Mouse (Mus musculus): ENCODE results near the gene Lbp.

Lbp gene

DNA sequence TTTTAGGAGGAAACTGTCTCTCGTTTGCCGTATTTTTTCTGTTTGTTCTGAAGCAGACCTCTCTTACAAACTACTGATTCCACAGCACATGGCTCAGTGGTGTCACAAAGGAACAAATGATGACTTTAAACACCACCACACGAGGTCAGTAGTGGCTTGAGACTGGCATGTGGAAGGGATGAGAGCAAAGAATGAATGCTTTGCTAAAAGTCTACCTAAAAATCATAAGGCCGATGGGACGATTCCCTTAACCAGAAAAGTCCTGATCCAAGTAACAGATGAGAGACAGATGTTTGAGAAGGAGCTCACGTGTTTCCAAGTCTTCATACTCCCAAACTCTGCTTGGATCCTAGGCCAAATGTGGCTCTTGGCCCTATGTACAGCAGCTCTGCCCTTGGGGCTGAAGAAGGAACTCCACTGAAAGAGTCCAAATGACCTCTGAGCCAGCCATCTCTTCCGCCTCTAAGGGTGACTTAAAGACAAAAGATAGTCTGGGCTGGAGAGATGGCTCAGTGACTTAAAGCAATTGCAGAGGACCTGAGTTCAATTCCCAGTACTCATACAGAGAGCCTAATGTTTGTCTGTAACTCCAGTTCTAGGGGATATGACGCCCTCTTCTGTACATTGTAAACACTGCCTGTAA lies 55.5 kb downstream of the Lbp start:
- DNase-seq (ENCODE audit: low spot score in 2 of 2), result no peak

DNA sequence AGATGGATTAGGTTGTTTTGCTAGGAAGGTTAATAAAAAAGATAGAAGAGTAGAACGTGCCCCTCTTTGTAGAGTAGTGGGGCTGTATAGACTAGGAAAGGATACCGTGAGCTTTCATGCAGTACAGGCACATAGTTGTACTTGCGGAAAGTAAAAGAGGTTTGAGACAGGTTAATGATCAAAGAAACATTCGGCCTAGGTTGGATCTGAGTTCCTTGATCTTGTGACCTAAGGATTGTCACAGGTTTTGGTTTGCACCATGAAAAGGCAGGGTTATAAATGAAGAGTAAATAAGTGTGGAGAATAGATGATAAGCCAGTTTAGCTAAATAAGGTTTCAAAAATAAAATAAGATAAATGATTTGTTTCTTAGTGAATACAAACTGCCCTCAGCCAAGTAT lies 57.9 kb downstream of the Lbp start:
- DNase-seq (ENCODE audit: low spot score in 2 of 2), result no peak

DNA sequence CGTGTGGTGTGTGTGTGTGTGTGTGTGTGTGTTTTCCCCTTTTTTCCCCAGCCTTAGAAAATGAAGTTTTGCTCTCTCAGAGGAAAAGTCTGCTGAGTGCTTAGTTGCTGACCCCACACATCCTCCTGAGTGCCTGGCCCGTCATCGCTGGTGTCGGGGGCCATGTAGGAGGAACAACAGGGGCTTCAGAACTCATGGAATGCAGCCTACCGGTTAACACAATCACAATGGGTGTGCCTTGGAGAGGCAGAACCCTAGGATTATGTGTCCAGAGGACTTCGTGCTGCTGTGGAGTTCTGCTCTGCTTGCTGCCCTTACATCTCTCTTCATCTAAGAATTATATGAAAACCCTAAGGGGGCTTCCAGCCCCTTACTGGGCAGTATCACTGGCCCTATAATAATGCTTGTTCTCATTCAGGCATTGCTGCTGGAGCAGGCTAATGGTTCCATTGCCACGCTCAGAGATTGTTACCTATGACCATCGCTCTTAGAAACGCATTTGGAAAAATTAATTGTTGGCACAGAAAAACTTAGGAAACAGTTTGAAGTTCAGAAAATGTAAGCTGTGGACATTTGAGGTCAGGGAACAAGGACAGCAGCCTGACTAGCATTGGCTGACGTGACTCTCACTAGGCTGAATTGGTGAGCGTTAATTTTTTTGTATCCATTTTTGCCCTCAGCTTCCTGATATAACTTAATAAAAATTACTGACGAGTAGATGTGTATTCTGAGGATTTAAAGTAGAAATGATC lies 59.0 kb downstream of the Lbp start:
- DNase-seq (ENCODE audit: low spot score in 2 of 2), result no peak

DNA sequence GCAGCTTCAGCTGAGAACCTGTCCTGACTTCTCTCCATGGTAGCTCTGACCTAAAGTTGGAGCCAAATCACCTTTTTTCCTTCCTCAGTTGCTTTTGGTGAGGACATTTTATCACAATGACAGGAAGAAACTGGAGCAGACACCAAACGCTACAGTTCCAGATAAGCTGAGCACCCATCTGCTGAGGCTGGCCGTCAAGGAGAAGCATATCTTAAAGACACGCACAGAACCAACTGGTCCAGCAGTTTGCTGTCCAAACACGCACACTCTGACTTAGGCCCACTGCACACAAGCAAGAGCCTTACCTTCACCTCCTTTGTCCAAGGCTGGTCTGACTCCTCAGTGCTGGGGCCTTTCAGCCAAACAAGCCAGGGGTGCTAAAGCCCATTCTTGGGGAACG lies 61.4 kb downstream of the Lbp start:
- no peak for DNase-seq (ENCODE audit: low spot score in 2 of 2)

DNA sequence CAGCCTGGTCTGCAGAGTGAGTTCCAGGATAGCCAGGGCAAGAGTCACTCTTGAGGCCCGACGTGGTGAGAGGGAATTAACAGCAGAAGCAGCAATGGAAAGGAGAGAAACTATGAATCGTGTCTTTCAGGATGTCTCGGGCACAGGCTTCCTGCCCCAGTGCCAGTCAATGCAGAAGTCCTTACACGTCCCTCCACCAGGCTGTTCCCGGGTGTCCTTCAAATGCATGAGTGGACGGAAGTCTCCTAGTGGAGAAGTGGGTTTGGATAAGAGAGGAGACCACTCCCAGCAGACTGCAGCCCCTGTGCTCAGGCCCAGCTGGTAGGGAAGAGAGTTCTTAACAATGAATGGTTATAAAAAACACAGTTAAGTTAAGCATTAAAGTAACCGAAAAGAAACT lies 62.0 kb downstream of the Lbp start:
- DNase-seq (ENCODE audit: low spot score in 2 of 2), result no peak

DNA sequence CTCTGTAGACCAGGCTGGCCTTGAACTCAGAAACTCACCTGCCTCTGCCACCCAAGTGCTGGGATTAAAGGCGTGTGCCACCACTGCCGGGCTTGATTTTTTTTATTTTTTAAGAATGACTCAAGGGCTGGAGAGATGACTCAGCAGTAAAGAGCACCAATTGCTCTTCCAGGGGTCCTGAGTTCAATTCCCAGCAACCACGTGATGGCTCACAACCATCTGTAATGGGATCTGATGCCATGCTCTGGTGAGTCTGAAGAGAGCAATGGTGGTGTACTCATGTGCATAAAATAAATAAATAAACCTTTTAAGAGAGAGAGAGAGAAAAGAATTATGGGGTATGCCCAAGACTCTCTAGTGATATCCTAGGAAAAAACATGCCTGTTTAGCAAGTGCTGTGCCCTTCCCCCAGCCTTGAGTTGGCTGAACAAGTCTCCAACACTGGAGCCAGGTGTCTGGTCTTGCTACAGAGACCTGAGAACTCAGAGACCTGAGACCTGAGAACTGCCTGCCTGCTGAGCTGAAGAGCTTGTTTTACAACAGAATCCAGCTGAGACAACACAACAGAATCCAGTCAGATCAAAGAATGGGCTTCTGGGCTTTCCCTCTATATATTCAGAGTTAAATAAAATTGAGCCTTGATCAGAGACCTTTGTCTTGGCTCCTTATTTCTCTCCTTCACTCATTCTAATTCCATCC lies 63.3 kb downstream of the Lbp start:
- no peak for DNase-seq (ENCODE audit: low spot score in 2 of 2)

DNA sequence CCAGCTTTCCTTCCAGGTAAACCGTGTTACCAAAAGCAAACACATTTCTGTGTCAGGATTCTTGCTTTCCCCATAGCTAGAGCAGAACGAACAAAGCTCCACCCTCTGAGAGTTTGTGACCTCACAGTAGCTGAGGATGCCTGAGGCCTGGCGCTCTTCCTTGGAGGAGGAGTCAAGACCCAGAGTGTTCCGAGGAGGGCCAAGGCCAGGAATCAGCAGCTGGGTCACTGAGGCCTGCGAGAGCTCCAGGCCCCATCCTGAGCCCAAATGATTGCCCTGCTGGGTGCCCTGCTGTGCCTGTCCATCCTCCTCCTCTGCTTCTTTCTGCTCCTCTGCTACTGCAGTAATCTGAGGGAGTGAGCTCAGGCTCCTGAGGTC lies 63.9 kb downstream of the Lbp start:
- DNase-seq (ENCODE audit: low spot score in 2 of 2), result no peak

DNA sequence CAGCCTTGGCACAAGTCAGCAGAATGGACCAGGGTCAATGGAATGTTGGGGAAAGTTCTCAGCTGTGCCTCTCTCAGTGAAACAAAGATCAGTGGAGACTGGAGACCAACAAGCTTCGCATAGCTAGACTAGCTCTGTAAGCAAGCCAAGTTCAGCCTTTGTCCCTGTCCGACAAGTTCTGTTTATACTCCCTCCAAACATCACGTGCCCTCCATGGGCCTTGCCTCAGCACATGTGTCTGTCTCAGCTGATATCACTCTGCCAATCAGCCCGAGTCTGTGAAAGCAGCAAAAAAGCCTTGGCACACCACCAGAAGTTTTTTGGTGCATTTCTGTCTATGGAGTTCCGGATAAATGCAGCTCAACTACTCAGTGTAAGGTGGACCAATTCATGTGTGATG lies 66.8 kb downstream of the Lbp start:
- no peak for DNase-seq (ENCODE audit: low spot score in 2 of 2)

DNA sequence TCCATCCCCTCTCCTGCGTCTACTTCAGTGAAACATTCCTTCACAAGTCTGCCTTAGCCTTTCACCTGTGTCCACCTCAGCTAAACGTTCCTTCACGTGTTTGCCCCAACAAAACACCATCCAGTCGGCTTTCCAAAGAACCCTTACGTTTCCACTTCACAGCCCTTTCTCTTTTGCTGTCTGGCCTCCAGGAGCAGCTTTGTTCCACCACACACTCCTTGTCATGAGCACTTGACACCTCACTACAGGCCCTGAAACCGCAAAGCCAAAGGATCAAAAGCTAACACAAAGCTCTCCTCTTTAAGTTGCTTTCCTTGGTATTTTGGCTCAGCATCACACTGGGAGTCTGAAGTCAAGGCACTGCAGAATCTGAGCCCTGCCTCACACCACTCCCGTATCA lies 67.2 kb downstream of the Lbp start:
- no peak for DNase-seq (ENCODE audit: low spot score in 2 of 2)

DNA sequence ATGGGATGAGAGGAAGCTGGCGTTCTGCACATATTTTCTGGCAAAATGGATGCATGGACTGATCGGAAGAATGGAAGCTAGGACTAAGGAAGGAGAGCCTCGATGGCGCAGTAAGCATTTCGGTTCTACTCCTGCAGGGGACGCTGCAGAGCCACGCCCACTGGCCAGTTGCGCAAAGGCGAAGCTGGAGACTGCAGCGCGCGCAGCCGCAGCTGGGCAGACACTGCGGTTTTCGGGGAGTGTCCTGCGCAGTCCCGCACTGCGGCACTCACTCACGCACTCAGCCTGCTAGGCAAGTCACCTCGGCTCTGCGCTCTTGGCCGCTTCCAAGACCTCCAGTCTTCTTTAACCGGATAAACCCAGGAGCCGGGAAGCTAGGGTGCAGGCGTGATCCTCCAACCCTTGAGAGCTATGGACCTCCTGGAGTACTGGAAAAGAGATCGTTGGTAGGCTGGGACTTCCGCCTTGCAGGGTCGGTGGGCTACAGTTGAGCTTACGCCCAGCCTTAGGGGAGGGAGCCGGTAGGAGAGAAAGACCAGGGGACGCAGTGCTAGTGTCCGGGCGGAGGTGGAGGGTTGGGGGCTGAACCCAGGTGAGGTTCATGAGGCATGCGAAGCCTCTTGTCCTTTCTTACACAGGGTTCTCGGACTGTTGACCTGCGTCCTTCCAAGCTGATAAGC lies 69.3 kb downstream of the Lbp start, which contains the start of gene Snhg11:
TSS of gene Snhg11 (plus strand) at position 196 of the 680 bp plus-strand sequence.
- peak; percentile 83 to 93 for DNase-seq (ENCODE audit: low spot score in 2 of 2)

DNA sequence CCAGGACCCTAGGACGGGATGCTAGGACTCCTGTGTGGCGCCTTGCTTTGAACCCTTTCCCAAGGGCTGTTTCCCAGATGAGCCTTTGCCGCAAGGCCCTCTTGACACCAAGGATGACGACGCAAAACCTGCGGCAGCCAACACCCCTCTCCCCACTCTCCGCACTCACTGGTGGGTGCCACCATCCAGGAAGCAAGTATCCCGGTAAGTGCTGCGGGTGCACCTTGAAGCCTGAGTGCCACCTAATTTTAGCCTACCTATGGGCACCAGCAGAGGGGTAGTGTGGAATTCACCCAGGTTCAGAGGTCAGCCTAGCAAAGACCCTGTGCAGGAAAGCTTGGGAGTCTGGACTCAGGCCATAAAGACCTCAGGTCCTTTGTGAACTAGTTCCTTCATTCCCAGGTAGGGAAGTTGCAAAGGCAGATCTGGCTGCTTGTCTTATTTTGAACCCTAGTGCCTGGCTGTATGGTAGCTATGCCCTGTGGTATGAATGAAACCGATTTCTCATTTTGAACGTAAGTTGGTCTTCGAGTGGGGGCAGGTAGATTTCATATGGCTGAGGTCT lies 69.9 kb downstream of the Lbp start:
- DNase-seq (ENCODE audit: low spot score in 2 of 2), result no peak

DNA sequence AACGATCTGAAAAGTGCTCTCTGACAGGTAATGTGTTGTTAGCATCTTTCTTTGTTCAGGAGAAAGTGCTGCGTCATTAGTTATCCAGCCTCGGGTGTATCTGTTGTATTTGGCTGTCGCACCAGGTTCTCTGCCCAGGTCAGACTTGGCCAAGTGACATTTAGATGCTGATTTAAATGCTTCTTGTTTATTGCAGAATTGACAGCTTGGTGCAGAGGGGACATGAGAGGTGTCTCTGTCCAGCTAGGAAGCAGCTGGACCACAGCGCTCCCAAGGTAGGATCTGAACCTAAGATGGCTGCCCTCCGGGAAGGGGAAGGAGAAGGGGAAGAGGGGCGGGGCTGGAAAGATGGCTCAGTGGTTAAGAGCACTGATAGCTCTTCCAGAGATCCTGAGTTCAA lies 70.5 kb downstream of the Lbp start:
- peak in 1 of 2 experiments; percentile 66 for DNase-seq (ENCODE audit: low spot score in 2 of 2)

DNA sequence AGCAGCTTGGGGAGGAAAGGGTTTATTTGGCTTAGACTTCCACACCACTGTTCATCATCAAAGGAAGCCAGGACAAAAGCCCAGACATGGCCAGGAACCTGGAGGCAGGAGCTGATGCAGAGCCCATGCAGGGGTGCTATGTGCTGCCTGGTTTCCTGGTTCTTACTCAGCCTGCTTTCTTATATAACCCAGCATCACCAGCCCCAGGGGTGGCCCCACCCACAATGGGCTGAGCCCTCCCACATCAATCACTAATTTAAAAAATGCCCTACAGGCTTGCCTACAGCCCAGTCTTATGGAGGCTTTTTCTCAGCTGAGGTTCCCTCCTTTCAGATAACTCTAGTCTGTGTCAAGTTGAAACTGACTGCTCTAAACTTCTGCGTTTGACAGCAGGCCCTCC lies 71.5 kb downstream of the Lbp start:
- DNase-seq (ENCODE audit: low spot score in 2 of 2), result peak in 1 of 2 experiments; percentile 54

DNA sequence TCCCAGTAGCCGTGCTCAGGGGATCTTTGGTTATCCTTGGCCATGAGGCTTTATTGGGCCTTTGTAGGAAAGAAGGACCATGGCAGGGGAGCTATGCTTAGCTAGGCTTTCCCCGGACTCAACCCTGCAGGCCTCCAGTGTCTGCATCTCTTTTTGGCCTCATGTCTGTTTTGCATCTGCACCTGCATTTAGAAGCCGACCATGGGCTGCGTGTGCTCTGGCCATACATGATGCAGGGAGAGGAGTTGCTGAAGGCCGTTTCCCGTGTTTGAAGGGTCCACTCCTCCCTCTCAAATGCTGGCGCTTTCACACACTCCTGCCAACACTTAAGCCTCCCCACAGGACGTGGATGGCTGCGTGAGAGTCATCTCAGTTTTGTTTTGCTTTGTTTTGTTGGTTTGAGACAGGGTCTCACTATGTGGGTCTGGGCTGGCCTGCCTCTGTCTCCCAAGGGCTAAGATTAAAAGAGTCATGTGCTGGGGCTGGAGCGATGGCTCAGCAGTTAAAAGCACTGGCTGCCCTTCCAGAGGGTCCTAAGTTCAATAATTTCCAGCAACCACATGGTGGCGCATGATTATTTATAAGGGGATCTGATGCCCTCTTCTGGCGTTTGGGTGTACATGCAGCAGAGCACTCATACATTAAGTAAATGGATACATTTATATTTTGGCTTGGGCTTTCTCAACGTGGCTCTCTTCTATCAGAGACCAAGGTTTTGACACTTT lies 73.2 kb downstream of the Lbp start:
- DNase-seq (ENCODE audit: low spot score in 2 of 2), result peak in 1 of 2 experiments; percentile 68

Data from left cerebral cortex, adult 9 months (tissue).